9 mouse cellular contexts compared by ENCODE assay signal in genomic region chr12:8889117-8889665, GRCm38 (mm10). TPM values are rescaled to one million over a fixed set of nuclear protein-coding genes. Genes with fewer than 3 reads are reported as not detected.
DNase-seq lines count a peak whose midpoint lies in the region; ATAC-seq and TF ChIP-seq lines count a peak whose summit lies in the region.
"Had no signal": no experiment of that assay in that cellular context is flagged by ENCODE, and none has a peak within 500 bp of the region (broad histone marks: within the 10 kb centered on the region; RNA-seq: fewer than 3 reads in every experiment).

No protein-coding gene starts in this region.

- ATAC-seq in activated CD4-positive, CD25-positive, alpha-beta regulatory T cell, adult 4 months = peak; percentile 82
- peak; percentile 92 for ATAC-seq in granulocyte monocyte progenitor cell, adult 5-6 weeks (replicated peaks; ENCODE audit: poor library complexity, severe bottlenecking)
- ATAC-seq in erythroid progenitor cell, adult 5-6 weeks (replicated peaks; ENCODE audit: low FRiP score, poor library complexity, severe bottlenecking) = no peak

- TF ChIP-seq CTCF in ES-Bruce4 (IDR thresholded peaks at IDR 0.05; ENCODE audit: low read depth, low read length) = peak; percentile 83
- peak; percentile 94 for TF ChIP-seq CTCF in layer of hippocampus, adult 2 months (conservative IDR thresholded peaks at IDR 0.05)

- no peaks in the 10 kb centered on the region for H3K9me3 ChIP-seq in ES-Bruce4 (replicated peaks; ENCODE audit: control insufficient read depth, insufficient read depth, low read length, poor library complexity, severe bottlenecking)
- H3K9me3 ChIP-seq: limb, embryonic 13.5 days had no signal

- H3K27me3 ChIP-seq in ES-Bruce4 (ENCODE audit: control insufficient read depth, insufficient read depth, low read length, poor library complexity, severe bottlenecking) = no peaks in the 10 kb centered on the region
- H3K27me3 ChIP-seq: limb, embryonic 13.5 days had no signal

- TF ChIP-seq POLR2A in ES-Bruce4 (IDR thresholded peaks at IDR 0.05; ENCODE audit: insufficient read depth, low read length) = no peak

- no peaks in the 10 kb centered on the region for H3K36me3 ChIP-seq in ES-Bruce4 (ENCODE audit: control insufficient read depth, insufficient read depth, low read length, poor library complexity, severe bottlenecking)
- H3K36me3 ChIP-seq: limb, embryonic 13.5 days had no signal

- H3K4me1 ChIP-seq in ES-Bruce4 (ENCODE audit: control insufficient read depth, insufficient read depth, low read length) = peaks cover 5% of the 10 kb centered on the region

- H3K27ac ChIP-seq in ES-Bruce4 (ENCODE audit: insufficient read depth, low read length) = no peak overlapping the region
- H3K27ac ChIP-seq in layer of hippocampus, adult 2 months = no peak overlapping the region
- H3K27ac ChIP-seq: limb, embryonic 13.5 days had no signal

- no peak overlapping the region for H3K4me3 ChIP-seq in ES-Bruce4 (ENCODE audit: low read depth, low read length)
- no peak overlapping the region for H3K4me3 ChIP-seq in layer of hippocampus, adult 2 months
- H3K4me3 ChIP-seq: limb, embryonic 13.5 days had no signal

- H3K9ac ChIP-seq in ES-Bruce4 (ENCODE audit: low read depth, poor library complexity, severe bottlenecking) = no peak overlapping the region
- H3K9ac ChIP-seq: limb, embryonic 13.5 days had no signal

- TF ChIP-seq EP300 in ES-Bruce4 (IDR thresholded peaks at IDR 0.05; ENCODE audit: insufficient read depth, low read depth, low read length) = no peak

- DNase-seq in embryo, embryonic 10 days (ENCODE audit: low spot score) = peak; percentile 93
- DNase-seq in layer of hippocampus, adult 2 months (ENCODE audit: low spot score in 2 of 2) = peak; percentile 42 to 82
- peak; percentile 84 for DNase-seq in lung, postnatal 36 days
- peak; percentile 61 for DNase-seq in right cerebral cortex, postnatal 4 days

RNA-seq across cellular contexts. Expression of gene Laptm4a, which starts 32.3 kb away (rescaled TPM):
- polyA plus RNA-seq in ES-Bruce4 (2011; ENCODE audit: insufficient read depth, insufficient read length, low read depth, missing spikeins) = 347 and 371 TPM in 2 replicates
- polyA plus RNA-seq in activated CD4-positive, CD25-positive, alpha-beta regulatory T cell, adult 4 months (2017; shearing (Covaris generic)) = 100 to 1,000 TPM; 114 to 152 TPM
- 58.5 and 63.6 TPM in 2 replicates for total RNA-seq in granulocyte monocyte progenitor cell, adult 5-6 weeks (2014; fragmentation: Nextera tagmentation)
- total RNA-seq in granulocyte monocyte progenitor cell, adult 5-6 weeks (2017) = 99.7 and 113 TPM in 2 replicates
- total RNA-seq in layer of hippocampus, adult 2 months (2021) = 100 to 1,000 TPM; 208 to 222 TPM
- total RNA-seq in erythroid progenitor cell, adult 5-6 weeks (2015; ENCODE audit: low replicate concordance) = 102 and 129 TPM in 2 replicates
- total RNA-seq in erythroid progenitor cell, adult 5-6 weeks (2017; ENCODE audit: low replicate concordance) = 123 and 145 TPM in 2 replicates

RNA-seq across cellular contexts. Expression of gene Matn3, which starts 58.5 kb away (rescaled TPM):
- polyA plus RNA-seq in ES-Bruce4 (2011; ENCODE audit: insufficient read depth, insufficient read length, low read depth, missing spikeins) = 6.1 and 6.6 TPM in 2 replicates
- polyA plus RNA-seq in activated CD4-positive, CD25-positive, alpha-beta regulatory T cell, adult 4 months (2017; shearing (Covaris generic)) = not detected
- total RNA-seq in granulocyte monocyte progenitor cell, adult 5-6 weeks (2014; fragmentation: Nextera tagmentation) = not detected in 2 replicates
- total RNA-seq in granulocyte monocyte progenitor cell, adult 5-6 weeks (2017) = not detected in 2 replicates
- not detected for total RNA-seq in layer of hippocampus, adult 2 months (2021)
- total RNA-seq in erythroid progenitor cell, adult 5-6 weeks (2015; ENCODE audit: low replicate concordance) = not detected in 2 replicates
- not detected in 2 replicates for total RNA-seq in erythroid progenitor cell, adult 5-6 weeks (2017; ENCODE audit: low replicate concordance)
